Mouse (Mus musculus) bone marrow macrophage, adult 2 months (primary cell): Measurements from ENCODE around the gene Tmem104.

ENCODE experiments used
- CTCF ChIP-seq: IDR thresholded peaks from 2 replicates; pipeline ENCODE4 v1.5.1; 2012; ENCODE audit warnings: low read depth, mild to moderate bottlenecking, low read length, moderate library complexity
- POLR2A ChIP-seq: IDR thresholded peaks from 2 replicates; pipeline ENCODE4 v1.6.1; 2012; ENCODE audit warnings: mild to moderate bottlenecking, low read depth, low read length, borderline replicate concordance

DNA sequence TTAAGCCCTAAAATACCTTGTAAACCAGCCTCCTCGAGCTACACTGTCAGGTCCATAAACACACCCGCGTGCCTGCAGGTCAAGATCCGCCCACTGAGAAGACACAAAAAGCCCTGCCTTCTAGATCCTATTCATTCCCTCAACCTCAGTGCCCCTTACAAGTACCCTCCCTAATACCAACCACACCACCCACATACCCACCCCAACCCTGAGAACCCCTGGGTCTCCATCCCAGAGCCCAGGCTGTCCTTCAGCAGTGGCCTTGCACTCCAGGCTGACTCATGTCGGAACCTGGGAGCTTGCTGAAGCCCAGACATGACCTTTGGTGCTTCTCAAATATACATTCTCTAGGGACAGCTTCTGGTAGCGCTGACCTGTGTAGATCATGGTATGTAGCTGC lies 87.5 kb downstream of the Tmem104 start:
- TF ChIP-seq CTCF, result no peak
- no peak for TF ChIP-seq POLR2A
